Mouse (Mus musculus) adrenal gland, postnatal 36 days (tissue): Measurements from ENCODE around the gene Ehf. TPM values are rescaled to one million over a fixed set of nuclear protein-coding genes. Genes with fewer than 3 reads are reported as not detected.

Experiments used
- DNase-seq, 2 experiments: peaks; one replicate each; pipeline ENCODE4 v3.0.0; 2021; ENCODE audit warnings: mixed read lengths in 1 of 2
- total RNA-seq, 2 experiments: library from RNA; stranded (reverse); gene quantifications; 2 replicates each; pipeline ENCODE4 v1.2.3; 2021

Ehf gene
- total RNA-seq, 2 experiments from 2014 or later = 0.40 TPM; not detected in 1

DNA sequence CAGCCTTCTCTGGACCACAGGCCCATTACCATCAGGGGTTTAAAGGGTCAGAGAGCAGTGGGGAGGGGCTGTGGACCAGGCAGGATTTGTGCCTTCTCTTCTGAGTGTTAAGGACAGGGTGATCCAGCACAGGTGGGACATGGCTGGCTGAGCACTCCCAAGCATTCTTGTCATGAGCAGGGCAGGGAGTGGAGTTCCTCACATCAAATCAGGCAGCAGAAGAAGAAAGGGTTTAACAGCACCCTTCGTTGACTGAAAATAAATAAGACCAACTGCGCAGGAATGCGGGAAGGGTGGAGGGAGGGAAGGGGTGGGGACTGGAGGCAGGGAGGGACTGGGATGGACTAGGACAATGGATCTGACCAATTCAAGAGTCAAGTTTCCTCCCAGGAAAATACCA, 8.6 kb downstream of the Ehf start:
- DNase-seq = no peak

DNA sequence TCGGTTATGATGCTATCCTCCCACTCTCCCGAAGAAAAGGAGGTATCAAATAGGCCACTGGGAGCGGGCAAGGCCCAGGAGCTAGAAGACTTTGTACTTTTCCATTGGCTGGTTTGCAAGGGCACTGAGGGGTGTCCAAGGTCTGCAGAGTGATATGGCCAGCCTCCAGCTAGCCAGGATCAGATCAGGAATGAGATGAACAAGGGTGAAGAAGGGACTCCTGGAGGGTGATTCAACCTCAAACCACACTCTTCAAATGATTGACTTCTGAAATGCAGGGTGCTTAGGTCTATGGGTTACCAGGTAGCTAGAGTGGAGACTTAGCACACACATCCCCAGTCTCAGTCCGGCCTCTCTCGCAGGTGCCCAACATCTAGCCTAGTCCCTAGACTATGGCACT, 9.3 kb downstream of the Ehf start:
- DNase-seq = peak; percentile 71 to 75

DNA sequence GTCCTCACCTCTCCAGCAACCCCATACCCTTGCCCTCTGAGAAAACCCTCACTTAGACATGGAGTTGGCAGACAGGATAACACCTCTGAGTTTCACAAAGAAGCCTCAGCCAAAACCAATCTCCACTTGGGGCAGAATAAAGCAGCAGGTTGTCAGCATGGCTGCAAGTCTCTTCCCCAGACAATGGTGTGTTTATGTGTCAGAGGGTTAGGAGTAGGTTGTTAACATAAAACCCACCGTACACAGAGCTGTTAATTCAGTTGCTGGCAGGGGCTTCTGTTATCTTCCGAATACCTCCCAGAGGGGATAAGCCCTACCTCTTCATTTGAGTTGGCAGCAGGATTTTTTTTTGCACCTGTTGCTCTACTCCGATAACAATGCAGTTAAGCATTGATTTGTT, 9.9 kb downstream of the Ehf start:
- DNase-seq = no peak

DNA sequence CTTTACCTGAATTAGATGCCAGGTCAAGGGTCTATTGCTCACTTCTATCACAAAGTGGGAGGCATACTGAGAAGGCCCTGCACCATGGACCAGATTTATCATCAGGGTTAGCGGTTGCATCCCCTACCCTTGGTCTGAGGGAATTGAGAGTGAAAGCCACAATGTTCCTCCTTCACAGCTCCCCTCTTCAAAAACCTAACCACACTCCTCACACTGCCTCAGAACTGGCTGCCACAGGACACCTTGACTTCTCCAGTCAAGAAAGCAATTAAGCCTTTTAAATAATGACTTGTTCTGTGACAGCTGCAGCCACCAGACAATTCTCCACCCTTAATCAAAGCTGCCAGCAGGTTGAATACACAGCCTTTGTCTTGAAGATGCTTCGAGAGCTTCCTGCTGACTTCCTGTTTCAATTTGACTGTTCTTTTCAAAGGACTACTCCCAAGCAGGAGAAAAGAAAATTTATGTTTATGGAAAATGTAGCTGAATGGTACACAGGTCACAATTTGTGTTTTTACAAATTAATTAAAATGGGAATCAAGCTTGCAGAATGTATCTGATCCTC, 12.3 kb downstream of the Ehf start:
- DNase-seq = no peak

DNA sequence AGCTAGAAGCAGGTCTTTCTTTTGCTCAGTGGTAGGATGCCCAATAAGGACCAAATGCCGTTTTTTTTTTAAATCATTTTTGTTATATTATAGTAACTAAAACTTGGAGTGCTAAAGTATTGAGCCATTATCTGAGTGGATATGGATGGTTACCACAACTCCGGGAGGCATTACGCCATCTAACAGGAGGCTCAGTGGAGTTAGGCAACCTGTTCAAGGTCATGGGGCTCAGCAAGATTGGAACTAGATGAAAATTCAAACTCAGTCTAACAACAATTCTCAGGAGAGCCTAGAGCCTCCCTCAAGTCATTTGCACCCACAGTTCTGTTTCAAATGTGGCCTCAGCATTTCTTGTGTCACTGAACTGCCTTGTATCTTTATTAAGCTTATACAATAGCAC, 12.9 kb downstream of the Ehf start:
- peak; percentile 42 to 61 for DNase-seq

- no peak for DNase-seq
Observed at GRCm38 (mm10) chr2:103289407-103289950, 13.6 kb downstream of the Ehf start.

DNA sequence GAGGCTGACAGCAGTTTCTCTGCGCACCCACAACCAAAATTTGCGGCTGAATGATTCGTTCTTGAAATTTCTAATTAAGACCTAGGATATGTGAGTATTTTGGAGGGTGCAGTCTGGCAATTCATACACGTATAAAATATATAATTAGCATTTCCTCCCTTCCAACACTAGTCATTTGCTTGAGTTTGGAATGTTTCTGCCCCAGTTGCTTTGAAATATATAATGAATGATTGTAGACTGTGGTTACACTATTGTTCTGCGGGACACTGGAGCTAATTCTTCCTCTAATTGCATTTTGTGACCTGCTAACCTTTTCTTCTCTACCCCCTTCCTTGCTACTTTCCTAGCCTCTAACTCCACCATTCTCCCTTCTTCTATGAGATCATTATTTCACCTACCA, 15.4 kb downstream of the Ehf start:
- no peak for DNase-seq

DNA sequence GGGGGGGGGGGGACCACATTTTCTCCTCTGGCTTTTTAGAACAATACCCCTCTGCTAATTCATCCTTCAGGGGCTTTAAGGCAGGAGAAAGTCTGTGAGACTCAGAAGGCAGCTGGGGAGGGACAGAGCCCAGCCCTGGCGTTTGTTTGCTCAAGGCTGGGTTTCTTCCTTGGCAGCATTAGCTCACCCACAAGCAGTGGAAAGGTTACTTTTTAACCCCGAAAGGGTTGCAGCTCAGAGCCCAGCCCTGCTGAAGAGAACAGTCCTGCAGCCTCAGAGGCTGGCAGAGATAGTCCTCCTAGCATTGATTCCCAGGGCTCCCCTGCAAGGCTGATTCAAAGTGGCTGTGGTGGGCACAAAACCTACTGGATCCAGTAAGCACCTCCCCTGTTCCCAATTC, 17.5 kb downstream of the Ehf start:
- DNase-seq = peak; percentile 37 to 52

- peak in 1 of 2 experiments; percentile 22 for DNase-seq
Observed at GRCm38 (mm10) chr2:103283730-103284129, 19.3 kb downstream of the Ehf start.

GRCm38 (mm10) chr2:103282184-103282750, 20.8 kb downstream of the Ehf start:
- DNase-seq = no peak

GRCm38 (mm10) chr2:103279927-103280326, 23.2 kb downstream of the Ehf start:
- DNase-seq = no peak

GRCm38 (mm10) chr2:103278476-103278875, 24.6 kb downstream of the Ehf start:
- DNase-seq = no peak

GRCm38 (mm10) chr2:103277794-103278193, 25.3 kb downstream of the Ehf start:
- peak in 1 of 2 experiments; percentile 30 for DNase-seq

DNA sequence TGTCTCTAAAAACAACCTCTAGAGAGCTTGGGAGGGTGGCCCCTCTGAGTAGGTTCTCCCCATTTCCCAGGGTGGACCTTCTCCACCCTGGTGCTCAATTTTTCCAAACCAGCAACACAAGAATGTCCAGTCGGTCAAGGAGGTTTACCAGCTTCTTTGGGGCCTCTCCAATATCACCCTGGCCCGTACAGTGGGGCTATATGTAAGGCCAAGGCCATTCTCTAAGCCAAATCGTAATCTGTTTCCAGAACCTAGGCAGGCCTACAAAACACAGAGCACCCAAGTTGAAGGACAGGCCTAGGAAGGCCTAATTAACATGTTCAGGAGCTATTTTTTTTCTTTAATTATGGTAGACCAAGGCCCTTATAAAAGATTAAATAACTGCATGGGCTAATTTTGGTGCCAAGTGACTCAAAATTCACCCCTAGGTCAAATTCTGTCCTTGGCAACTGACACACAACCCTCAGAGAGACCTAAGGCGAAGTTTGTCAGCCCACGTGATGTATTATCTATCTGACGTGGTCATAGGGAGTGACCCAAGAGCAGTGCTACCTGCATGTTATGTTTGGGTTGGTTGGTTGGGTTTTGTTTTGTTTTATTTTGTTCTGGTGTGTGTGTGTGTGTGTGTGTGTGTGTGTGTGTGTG, 27.6 kb downstream of the Ehf start:
- peak in 1 of 2 experiments; percentile 36 for DNase-seq

- DNase-seq = no peak
Observed at GRCm38 (mm10) chr2:103274803-103275202, 28.3 kb downstream of the Ehf start.

GRCm38 (mm10) chr2:103274270-103274669, 28.8 kb downstream of the Ehf start:
- no peak for DNase-seq

- no peak for DNase-seq
Observed at GRCm38 (mm10) chr2:103271481-103271880, 31.6 kb downstream of the Ehf start.

DNA sequence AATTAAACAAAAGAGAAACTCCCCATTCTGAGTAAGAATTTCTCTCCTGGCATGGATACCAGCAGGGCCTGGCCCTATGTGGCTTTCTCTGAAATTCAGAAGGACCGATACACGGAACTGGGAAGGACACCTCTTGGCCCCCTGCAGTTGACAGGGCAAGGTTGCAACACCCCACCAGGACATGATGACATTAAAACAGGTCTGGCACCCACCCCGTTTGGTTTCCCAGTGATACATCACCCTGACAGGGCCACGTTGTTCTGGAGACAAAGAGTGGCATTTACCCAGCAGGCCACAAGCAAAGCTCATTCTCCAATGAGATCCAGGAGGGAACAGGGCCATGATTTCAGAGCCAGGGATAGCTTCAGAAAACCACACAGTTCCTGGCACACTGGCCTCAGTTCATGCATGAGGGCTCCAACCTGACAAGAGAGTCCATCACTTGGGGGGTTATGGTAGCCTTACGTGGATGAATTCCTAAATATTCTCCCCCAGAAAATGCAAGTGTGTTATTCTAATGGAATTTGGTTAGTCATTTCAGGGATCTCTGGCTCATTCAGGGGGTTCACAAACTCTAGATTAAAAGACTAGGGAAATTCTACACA, 32.4 kb downstream of the Ehf start:
- peak in 1 of 2 experiments; percentile 76 for DNase-seq

GRCm38 (mm10) chr2:103239086-103239485, 64.0 kb downstream of the Ehf start:
- DNase-seq = peak; percentile 12 to 16

GRCm38 (mm10) chr2:103226781-103227180, 76.3 kb downstream of the Ehf start:
- DNase-seq = no peak

- DNase-seq = no peak
Observed at GRCm38 (mm10) chr2:103220871-103221270, 82.2 kb downstream of the Ehf start.

GRCm38 (mm10) chr2:103218323-103218722, 84.8 kb downstream of the Ehf start:
- no peak for DNase-seq

DNA sequence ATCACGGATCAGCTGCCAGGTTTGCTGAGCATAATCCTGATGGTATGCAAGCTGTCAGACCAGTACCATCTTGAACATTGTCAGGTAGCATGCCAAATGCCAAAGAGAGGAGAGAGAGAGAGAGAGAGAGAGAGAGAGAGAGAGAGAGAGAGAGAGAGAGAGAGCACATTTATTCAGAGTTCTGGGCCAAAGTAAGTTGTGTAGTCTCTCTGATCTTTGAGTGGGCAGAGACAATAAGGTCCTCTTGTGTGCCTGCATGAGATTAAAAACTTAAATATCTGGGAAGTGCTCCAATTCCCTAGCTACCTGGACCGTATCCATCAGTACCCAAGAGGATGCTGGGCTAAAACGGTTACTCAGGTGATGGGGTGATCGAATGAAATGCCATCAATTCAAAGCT, 87.3 kb downstream of the Ehf start:
- no peak for DNase-seq
